Mouse (Mus musculus) large intestine, adult 2 months (tissue): ENCODE measurements at regions not wholly inside any gene's neighbourhood (a gene's known extent, or its start where the extent isn't known, plus 50 kb on each side); places are given as distances from the start of the nearest gene placed in this dataset.
A peak's percentile ranks its signal among the peaks of the same experiment; 100 is the strongest.

ENCODE experiments used
- DNase-seq: peaks from one replicate; pipeline ENCODE4 v3.0.0-alpha.2; 2012; ENCODE audit warnings: low read depth, low spot score
- WGBS: fragments of 180-500 bp; shearing (Covaris S2); methylation state at CpG from one replicate; pipeline ENCODE4 v1.1.7; 2018; 5-methylcytosine and 5-hydroxymethylcytosine counted together

DNA sequence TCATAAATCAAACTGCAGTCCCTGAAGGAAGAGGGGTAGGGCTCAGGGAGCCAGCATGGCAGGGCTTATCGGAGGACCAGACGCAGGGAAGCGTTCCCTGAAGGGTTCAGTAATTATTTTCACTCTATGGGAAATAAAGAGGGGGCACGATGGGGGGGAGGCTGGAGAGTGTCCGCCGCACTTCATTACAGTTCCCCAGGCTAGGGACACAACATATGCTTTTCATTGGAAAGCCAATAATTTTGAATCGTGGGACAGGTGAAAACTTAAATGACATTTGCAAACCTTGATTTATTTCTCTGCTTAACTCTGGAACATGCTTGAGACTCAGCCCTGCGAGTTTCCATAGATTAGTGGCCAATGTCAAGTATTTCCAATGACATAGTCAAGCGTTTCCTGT is 187.2 kb upstream of the Habp2 start:
- 94% methylated on average over 9 of the region's 9 CpGs for WGBS
- no peak for DNase-seq

DNA sequence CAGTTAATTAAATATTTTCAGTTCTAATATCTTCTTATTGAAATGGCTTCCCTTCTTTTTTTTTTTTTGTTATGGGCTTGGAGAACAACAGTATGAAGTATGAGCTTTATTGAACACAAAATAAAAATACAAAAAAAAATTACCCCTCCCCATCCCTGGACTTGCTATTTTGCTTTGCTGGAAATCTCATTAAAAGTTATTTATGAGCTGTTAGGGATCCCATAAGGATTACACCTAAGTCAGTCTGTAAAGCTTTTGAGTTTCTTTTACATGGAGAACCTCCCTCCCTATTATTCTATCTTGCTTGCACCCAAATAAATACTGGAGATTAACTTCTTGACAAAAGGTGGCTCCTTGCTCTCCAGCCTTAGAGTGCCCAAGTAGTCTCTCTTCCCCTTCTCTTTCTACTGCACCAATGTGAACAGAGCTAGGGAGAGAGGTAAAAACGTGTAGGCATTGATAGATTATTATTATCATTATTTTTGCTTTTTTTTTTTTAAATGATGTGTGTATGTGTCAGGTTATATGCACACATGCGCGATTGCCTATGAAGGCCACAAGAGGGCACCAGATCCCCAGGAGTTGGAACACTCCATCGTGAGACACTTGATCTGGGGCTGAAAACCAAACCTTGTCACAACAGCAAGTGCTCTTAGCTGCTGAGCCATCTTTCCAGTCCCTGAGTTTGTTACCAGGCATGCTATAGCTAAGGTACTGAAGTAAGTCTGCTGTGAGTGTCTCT is 186.6 kb upstream of the Habp2 start:
- no peak for DNase-seq
- 71% methylated on average over 4 of the region's 4 CpGs for WGBS

DNA sequence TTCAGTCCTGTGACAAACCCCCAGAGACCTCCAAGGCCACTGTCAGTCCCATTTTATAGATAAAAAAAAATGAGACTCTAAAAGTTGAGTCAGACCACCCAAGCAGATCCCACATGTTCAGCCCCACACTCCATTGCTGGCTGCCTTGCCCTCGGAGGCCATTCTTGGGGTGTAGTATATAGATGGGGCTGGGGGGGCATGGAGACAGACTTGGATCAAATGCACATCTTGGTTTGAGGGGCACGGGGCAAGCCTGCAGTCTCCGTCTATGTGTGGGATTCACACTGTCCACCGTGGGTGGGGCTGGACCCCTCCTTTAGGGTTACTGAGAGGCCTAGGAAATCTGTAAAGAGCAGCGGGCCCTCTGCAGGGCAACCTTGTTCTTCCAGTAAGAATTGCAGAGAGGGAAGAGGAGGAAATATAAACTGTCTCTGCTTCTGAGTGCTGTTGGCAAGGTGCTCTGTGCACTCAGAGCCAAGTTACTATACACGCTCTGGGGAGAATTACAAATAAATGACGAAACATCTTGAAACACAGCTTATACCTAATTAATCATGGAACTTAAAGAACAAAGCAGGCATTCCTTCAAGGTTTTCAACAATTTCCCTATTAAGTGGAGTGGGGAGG is 184.4 kb upstream of the Habp2 start:
- 64% methylated on average over 7 of the region's 7 CpGs for WGBS
- DNase-seq: no peak

DNA sequence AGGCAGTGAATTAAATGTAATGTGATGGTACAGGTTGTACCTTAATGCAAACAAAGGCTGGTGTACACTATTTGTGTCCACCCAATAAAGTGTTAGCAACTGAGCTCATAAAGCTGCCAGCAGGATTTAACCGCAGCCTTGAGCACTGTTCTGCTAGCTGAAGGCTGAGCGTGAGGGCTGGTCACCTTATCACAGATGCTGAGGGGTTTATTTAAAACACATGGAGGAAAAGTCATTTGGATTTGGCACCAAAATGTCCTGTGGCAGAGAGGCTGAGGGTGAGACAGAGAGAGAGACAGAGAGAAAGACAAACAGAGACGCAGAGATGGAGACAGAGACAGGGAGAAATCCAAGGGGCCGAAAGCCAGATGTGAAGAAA is 181.9 kb upstream of the Habp2 start:
- DNase-seq: no peak
- WGBS: 42% methylated on average over 4 of the region's 4 CpGs

DNA sequence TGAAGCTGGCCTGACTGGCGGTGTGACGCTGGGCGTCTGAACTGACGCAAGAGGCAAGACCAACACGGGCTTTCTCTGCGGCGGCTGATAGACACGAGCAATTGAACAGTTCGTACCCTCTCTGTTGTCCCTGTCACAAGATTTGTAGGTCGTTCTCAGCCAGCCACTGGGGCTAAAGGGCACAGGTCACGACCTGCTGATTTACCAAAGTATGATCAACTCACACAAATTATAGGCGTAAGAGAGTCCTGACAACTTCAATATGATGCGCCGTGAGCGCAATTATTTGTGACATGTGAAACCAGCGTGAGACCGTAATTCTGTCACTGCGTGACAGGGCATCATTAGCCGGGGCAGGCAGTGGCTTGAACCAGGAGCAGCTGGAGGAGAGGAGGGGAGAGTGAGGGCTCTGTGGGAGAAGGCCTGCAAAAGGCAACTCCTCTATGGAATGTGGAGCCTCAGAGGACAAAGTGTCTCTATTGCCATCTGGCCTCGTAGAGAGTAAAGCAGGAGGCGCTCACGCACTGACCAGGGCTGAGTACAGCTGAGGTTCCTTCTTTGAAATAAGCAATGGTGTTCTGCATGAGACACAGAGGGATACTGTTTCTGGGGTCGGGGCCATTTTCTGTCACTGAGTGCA is 181.4 kb upstream of the Habp2 start:
- WGBS: 45% methylated on average over 23 of the region's 23 CpGs
- no peak for DNase-seq

DNA sequence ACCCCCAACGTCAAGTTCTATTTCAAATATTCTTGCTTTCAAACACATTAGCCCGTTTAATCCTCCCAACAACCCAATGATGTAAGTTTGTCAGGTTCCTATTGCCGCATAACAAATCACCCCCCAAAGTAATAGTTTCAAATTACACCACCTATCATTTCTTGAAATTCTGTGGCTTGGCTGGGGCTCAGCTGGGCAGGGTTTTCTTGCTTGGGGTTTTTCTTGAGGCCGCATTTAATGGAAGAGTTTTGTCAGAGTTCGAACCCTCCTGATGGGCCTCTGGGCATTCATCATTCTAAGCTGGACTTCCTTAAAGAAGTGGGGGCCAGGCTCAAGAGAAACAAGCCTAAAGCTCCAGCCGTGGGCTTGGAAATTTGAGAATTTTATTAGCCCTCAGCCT is 178.1 kb upstream of the Habp2 start:
- no peak for DNase-seq
- WGBS: 87% methylated on average over 6 of the region's 6 CpGs

DNA sequence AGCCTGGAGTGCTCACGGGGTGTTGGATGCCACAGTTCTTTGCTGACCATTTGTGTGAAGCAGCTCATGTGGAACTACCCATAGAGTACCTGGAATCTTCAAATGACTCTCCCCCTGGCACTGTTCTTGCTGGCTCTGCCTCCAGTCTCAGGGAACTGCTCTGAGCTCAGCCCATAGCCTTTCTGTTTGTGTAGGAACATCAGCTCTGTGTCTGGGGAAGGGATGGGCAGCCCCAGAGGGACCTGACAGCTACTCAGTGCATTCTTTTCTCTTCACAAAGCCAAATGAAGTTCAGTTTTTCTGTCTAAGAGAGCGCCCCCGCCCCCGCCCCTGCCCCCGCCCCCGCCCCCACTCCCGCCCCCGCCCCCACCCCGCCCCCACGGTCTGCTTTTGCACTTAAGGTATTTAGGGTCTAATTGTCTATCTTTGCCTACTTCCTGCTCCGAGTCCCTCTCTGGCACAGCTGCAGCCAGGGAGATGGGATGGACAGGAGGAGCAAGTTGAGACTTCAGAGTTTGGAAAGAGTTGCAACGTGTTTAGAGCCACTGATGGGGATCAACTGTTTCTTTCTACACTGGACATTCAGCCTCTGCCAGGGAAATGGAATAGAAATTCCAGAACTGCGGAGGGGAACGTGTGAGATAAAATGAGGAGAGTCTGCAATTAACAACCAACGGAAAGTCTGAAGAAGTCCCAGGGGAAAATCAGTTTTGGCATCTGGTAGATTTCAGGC is 171.2 kb upstream of the Habp2 start:
- 23% methylated on average over 15 of the region's 15 CpGs for WGBS
- no peak for DNase-seq

DNA sequence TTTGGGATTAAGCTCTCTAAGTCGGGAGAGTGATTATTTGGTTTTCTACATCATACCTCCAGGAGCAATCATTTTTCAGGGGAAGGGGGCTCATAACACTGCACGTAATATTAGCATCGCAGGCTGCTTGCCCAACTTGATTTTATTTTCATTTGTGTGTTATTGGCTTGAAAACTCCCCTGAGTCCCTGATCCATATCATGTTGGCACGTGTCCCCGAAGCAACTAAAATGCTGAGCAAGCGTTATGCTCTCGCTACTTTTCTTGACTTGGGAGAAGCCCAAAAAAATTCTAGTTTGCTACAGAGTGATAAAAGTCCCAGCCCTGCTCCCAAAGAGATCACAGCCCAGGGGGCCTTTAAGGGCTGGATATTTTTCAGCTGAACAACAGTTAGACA is 170.7 kb upstream of the Habp2 start:
- no peak for DNase-seq
- 69% methylated on average over 7 of the region's 7 CpGs for WGBS

DNA sequence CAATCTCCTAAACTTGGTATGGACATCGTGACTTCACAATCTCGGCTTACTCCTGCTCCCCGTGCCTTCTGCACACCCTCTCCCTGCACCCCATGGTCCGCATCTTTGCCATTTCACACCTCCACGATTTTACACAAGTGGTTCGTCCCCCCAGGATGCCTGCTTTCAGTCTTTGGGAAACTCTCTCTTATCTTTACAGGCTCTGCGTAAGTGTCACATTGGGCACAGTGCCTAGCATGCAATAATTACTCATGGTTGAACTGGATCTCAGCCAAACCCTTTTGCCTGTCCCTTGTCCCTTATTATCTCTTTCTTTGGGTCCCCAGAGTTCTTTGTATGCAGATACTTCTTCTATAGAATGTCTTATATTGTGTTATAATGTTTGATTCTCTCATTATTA is 166.2 kb upstream of the Habp2 start:
- 51% methylated on average over 7 of the region's 7 CpGs for WGBS
- peak; percentile 22 for DNase-seq

DNA sequence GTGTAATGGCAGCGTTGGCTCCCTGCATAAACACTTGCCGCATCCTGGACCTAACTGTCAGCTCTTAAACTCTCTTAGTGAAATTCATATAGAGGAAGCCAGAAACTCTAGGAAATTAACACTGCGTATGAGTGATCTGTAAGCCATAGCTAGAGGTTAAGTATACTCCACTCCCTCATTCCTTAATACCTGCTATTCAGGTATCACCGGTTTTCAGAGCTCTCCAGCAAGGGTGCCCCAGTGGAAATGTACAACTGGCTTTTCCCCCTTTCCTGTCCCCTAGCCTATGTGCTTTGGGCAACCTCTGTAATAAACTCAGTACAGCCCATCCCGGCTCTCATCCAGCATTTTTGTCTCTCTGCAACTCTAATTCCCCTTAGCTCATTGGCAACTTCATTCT is 164.8 kb upstream of the Habp2 start:
- no peak for DNase-seq
- WGBS: 34% methylated on average over 5 of the region's 5 CpGs

DNA sequence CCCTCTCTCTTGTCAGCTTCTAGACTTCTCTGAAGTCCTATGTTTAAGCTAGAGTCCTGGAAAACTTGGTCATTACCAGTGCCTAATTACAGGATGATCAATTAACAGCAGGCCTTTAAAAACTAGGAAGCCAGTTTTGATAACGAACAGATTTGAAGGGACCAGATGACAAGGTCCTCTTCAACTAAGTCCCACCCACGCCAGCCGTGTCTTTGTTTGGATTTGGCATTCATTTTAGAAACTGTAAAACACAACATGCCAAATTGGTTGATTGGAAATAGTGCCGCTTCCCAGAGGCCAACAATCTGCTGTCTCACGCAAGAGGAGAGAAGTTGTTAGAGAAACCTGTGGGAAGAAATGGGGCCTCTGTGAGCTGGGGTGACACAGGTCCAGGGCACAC is 155.4 kb upstream of the Habp2 start:
- no peak for DNase-seq
- WGBS: 63% methylated on average over 5 of the region's 5 CpGs

DNA sequence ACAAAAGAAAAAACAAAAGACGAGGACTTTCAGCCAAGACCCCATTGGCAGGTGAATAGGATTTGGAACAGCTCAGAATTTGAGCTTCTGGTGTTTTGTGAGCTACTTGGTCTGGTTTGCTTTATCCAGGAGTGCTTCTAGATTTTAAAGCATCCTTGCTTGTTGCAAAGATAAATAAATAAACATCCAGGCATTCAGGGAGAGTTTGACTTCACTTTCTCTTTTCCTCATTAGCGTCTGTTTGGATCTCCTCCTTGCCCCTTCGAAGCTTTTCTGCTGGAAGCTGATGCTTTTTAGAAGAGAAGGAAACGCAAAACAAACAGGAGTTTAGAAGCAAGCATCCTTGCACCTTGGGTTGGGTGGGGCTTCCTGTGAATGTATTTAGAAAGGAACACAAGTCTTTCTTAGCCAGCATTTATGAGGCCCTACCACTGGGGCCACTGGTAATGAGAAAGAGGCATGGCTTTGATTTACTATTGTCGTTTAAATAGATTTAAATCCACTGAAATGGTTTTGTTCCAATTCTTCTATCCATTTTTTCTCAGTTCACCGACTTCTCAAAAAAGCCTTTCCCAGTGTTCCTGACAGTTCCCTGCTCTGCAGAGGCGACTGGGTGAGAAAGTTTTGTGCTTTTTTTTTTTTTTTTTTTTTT is 153.9 kb upstream of the Habp2 start:
- WGBS: 55% methylated on average over 7 of the region's 7 CpGs
- DNase-seq: no peak

DNA sequence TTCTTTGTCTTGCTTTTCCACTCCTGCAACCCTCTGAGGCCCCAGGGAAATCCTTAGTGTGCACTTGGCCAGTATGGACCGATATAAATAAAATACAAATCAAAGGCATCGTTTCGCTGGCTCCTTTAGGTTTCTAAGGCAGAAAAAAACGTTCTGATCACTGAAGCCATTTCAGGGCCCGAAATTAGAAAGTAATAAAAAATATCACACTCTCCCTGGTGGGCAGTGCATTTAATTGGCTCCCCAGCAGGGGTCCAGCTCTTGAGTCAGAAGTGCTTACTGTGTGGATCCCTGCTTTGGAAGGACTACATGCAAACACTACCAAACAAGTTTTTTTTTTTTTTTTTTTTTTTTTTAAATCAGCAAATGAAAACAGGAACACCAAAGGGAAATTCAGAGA is 153.4 kb upstream of the Habp2 start:
- 47% methylated on average over 5 of the region's 5 CpGs for whole genome bisulfite sequencing
- no peak for DNase-seq

DNA sequence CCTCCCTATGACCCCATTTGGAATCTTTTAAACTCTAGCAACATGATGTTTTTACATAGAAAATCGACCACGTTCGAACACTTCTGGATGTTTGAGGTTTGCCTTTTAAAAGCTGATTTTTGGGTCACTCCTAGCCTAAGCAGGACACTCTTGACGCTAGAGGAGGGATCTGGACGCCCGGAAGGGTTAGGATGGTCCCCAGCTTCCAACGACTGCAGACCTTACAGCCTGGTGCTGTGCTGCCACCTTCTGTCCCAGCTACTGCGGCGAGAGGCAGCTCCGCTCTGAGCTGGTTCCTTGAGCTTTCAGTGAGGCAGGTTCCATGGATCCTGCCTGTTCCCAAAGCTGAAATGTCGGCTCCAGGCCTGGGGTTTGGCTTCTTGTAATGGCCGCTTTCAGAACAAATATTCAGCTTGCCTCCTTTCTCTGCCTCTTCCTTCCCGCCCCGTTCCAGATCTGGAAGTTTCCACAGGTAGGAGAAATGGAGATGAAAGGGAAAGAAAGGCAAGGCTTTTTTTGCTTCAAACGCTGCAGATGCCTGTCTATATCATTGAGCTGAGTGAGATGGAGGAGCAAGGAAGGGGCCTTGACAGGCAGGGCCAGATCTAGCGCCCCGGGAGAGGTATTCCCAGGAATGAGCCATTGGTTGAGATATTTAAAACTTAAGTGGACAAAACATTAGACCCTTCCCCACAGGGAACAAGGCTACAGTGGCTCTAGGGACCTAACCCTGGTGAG is 152.7 kb upstream of the Habp2 start:
- DNase-seq: peak; percentile 16
- 19% methylated on average over 17 of the region's 17 CpGs for WGBS

DNA sequence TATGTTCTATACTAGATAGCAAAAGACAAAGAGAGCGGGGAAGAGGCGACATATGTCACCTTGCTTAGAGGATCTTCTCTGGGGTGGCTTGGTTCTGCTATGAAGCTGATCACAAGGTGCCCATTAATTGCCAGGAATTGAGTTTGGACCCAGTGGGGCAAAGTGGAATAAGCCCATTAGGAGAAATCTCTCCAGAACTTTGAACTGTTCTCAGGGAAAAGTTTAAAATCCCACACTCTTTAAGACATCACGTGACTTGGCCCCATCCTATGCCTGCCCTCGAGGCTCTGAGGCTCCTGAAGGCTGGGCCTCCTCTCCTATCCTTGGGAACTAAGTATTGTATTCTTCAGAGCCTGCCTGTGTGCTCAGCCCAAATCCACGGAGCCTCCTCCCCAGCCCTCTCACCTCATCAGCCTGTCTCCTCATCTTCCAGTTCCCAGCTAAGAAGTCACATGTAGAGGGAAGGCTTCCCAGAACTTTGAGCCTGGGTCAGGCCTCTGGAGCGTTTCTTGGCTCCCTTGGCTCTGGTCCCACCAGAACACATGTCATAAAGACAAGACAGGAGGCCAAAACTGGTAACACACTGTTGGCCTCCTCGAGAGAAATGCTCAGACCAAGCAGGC is 151.5 kb upstream of the Habp2 start:
- 64% methylated on average over 7 of the region's 7 CpGs for WGBS
- no peak for DNase-seq

DNA sequence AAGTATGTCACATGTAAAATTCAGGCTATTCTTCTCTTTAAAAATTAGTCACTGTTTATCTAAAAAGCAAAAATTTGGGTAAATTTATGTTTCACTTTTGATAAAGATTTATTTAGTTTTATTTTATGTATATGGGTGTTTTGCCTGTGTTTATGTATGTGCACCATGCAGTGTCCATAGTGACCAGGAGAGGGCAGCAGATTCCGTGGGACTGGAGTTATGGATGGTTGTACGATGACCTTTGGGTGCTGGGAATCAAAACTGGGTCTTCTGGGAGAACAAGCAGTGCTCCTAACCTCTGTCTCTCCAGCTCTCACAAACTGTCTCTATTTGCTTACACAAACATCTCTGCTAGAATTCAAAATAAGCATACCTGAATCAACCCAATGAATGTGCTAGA is 146.4 kb upstream of the Habp2 start:
- 79% methylated on average over 2 of the region's 2 CpGs for WGBS
- no peak for DNase-seq

DNA sequence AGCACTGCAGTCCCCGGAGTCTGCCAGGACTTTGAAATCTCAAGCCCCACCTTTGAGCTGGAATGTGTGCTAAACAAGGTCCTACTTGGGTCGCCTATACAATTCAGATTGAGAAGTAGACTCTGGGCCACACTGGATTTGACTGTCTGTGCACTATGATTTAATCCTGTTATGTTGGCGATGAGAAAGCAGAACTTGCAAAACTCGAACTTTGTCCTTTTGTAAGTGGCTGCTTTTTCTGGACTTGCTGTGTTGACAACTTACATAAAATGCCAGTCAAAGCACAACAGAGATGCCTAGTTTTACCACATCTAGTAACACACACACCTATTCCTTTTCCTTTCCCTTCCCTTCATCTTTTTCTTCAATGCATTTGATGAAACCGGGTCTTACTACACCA is 142.7 kb upstream of the Habp2 start:
- no peak for DNase-seq
- WGBS: 59% methylated on average over 5 of the region's 5 CpGs

DNA sequence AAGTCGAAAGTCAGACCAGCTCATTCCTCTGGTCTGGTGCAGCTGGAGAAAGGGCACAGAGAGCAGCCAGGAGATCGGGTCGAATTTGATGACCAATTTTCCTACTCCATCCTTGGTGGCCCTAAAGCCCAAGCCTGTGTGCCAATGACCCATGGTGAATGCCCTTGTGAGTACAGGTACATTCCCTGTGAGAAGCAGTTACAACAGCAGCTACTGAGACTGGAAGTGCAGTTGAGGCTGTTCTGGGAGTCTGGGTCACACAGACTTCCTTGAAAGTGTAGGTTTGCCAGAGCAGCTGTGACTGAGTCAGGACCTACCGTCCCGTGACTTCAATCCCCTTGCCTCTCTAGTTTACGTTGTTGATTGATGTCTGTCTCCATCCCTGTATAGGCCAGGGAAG is 129.8 kb upstream of the Habp2 start:
- WGBS: 79% methylated on average over 6 of the region's 6 CpGs
- DNase-seq: no peak

DNA sequence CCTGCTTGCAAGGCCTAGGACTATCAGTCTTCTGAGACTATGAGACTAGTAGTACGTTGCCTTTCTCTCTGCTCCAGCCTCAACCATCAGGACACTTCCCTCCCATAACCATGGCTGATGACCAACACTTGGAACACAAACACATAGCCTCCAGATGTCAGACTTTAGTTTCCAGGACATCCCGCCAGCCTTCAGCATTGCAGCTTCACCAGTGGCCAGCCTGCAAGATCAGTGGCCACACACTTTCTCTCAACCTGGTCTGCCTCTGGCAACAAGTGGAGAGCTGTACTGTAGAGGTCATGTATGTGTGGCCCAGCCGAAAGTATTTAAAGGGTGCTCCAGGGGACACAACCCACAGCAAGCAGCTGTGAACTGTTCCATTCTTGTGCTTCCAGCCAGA is 124.8 kb upstream of the Habp2 start:
- WGBS: 75% methylated on average over 3 of the region's 3 CpGs
- no peak for DNase-seq
